Mouse (Mus musculus) effector memory CD4-positive, alpha-beta T cell, adult 7 months (primary cell): ENCODE data around the gene Olfr771. TPM values are rescaled to one million over a fixed set of nuclear protein-coding genes. Genes with fewer than 3 reads are reported as not detected.

Source experiments
- polyA plus RNA-seq: library from polyadenylated mRNA; unstranded; fragments of 100-300 nt; shearing (Covaris generic); gene quantifications from one replicate; pipeline ENCODE4 v1.2.1, GENCODE M21; 2017

The Olfr771 gene
- polyA plus RNA-seq, result not detected

DNA sequence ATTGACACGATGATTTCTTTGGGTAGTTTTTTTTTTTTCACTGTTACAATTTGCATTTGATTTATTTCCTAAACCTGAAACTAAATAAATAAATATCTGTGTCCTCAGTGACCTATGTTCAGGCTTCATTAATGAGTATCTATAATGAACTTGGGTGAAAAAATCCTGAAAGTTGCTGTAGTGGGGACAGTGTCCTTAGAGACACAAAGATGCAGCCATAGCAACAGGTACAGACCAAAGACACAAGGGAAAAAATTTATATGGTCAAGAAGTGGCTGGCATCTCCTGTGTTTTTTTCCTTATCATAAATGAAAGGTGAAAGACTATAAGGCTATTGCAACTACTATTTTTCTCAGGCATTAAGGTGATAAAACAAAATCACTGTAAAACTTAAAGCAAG lies at the start of gene Olfr771:
Olfr771 (minus strand) TSS at position 101 of the 400 bp plus-strand sequence.

GRCm38 (mm10) chr10:129187319-129187718 lies 22.8 kb upstream of the Olfr771 start, which contains the start of gene Olfr773:
Olfr773 (minus strand) TSS chr10:129187419.

DNA sequence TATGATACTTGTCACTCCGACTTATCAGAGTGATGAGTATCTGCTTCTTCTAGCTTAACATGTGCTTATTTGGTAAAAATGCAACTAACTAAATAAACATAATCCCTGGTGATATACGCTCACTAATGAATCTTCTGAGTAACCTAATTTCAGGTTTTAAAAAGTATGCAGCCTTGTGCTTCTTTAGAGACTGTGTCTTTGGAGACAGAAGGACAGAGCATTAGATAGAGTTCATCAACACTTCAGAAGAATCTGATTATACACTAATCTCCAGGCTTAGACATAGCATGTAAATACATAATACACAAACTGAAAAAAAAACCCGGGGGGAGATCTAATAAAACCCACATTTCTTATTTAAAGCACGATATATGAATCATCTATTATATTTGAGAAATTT lies 13.3 kb upstream of the Olfr771 start, which contains the start of gene Olfr772:
Olfr772 (minus strand) TSS at position 101 of the 400 bp plus-strand sequence.

GRCm38 (mm10) chr10:129138898-129139297 lies 25.7 kb downstream of the Olfr771 start, which contains the start of gene Olfr770:
Olfr770 (minus strand) TSS chr10:129138998.

GRCm38 (mm10) chr10:129117761-129118160 lies 46.8 kb downstream of the Olfr771 start, which contains the start of gene Olfr769:
Olfr769 (minus strand) TSS chr10:129117861.

Other genes with a start within 250 kb of the Olfr771 start
- gene Rdh5, start 241.9 kb downstream of the Olfr771 start, polyA plus RNA-seq, result 5.1 TPM
- gene Bloc1s1, start 240.7 kb downstream of the Olfr771 start, polyA plus RNA-seq, result 119 TPM
- 45.6 TPM for gene Itga7, start 230.9 kb downstream of the Olfr771 start, polyA plus RNA-seq
- not detected for gene Mettl7b, start 203.8 kb downstream of the Olfr771 start, polyA plus RNA-seq
- gene Olfr9, start 175.3 kb downstream of the Olfr771 start, polyA plus RNA-seq, result 0.17 TPM
- not detected for gene Olfr763, start 154.0 kb downstream of the Olfr771 start, polyA plus RNA-seq
- not detected for gene Olfr764-ps1, start 124.9 kb downstream of the Olfr771 start, polyA plus RNA-seq
- not detected for gene Olfr765, start 114.8 kb downstream of the Olfr771 start, polyA plus RNA-seq
- gene Olfr766-ps1, start 95.8 kb downstream of the Olfr771 start, polyA plus RNA-seq, result not detected
- gene Olfr767, start 81.8 kb downstream of the Olfr771 start, polyA plus RNA-seq, result not detected
- not detected for gene Olfr768, start 65.4 kb downstream of the Olfr771 start, polyA plus RNA-seq
- gene Olfr769, start 46.9 kb downstream of the Olfr771 start, polyA plus RNA-seq, result not detected
- gene Olfr770, start 25.8 kb downstream of the Olfr771 start, polyA plus RNA-seq, result 0.80 TPM
- gene Olfr772, start 13.2 kb upstream of the Olfr771 start, polyA plus RNA-seq, result not detected
- not detected for gene Olfr773, start 22.7 kb upstream of the Olfr771 start, polyA plus RNA-seq
- gene Olfr774, start 71.5 kb upstream of the Olfr771 start, polyA plus RNA-seq, result not detected
- gene Olfr775, start 83.7 kb upstream of the Olfr771 start, polyA plus RNA-seq, result not detected
- gene Olfr776, start 94.4 kb upstream of the Olfr771 start, polyA plus RNA-seq, result not detected
- not detected for gene Olfr777, start 106.7 kb upstream of the Olfr771 start, polyA plus RNA-seq
- not detected for gene Olfr780, start 153.4 kb upstream of the Olfr771 start, polyA plus RNA-seq
- gene Olfr781, start 164.1 kb upstream of the Olfr771 start, polyA plus RNA-seq, result not detected
- gene Olfr782, start 184.1 kb upstream of the Olfr771 start, polyA plus RNA-seq, result not detected
- gene Olfr784, start 219.3 kb upstream of the Olfr771 start, polyA plus RNA-seq, result not detected
- gene Olfr785, start 240.7 kb upstream of the Olfr771 start, polyA plus RNA-seq, result not detected